Mouse (Mus musculus) 3134 (cell line): Measurements from ENCODE around the gene Ankrd6.

Source experiments
- DNase-seq: peaks from one replicate; pipeline ENCODE4 v3.0.0-alpha.2; 2011; ENCODE audit warnings: low spot score; ENCODE audit not compliant: insufficient read length; ENCODE audit errors: extremely low read depth

Ankrd6 gene

DNA sequence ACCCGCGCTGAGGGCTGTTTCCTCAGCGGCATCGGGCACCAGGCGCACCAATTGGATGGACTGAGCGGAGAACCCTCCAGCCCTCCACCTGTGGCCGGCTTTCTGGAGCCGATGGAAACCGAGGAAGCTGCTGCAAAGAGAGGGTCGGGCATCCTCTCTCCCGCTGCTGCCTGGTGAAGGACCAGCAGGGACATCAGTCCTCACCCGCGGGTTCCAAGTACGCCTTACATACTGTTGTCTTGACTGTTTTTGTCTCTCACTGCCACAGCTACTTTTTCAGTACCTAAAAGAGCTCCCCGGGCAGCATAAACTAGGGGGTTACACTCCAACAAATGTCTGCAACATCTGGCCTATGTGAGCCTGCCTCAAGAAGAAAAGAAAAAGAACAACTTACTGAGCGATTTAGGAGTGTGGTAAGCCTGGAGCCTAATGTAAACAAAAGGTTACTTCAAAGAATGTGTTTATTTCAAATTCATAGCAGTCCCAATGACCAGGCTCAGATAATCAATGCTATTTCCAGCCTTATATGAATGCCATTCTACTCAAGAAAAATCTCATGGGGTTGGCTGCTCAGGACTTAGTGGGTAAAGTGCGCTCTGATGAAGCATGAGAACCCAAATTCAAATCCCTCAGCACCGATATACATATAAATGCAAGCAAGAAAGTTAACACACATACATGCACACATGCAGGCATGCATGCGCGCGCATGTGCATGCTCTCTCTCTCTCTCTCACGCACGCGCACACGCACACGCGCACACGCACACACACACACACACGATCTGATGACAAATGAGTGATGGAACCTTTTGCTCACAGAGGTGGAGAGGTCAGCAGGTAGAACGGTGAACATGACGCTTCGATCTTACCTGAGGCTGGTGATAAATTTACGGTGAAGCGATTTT, 647 bp upstream of the Ankrd6 start:
- DNase-seq: no peak

DNA sequence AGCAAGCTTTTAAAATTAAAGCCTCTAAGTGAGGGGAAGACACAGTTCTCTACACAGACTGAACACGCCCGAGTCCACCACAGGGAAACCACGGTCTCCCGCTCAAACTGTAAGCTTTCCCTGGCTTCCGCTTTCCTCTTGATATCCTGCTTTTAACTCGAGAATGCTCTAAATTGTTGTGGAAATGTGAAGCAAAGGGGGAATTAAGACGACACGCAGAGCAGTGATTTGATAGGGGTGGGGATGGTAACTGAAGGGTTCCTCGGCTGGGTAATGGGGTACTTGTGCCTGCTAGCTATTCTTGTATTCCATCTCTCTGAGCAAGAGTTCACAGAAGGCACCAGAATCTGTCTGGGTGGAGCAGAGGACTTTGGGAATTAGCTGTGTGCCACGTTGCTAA, 1.9 kb downstream of the Ankrd6 start:
- DNase-seq: no peak

DNA sequence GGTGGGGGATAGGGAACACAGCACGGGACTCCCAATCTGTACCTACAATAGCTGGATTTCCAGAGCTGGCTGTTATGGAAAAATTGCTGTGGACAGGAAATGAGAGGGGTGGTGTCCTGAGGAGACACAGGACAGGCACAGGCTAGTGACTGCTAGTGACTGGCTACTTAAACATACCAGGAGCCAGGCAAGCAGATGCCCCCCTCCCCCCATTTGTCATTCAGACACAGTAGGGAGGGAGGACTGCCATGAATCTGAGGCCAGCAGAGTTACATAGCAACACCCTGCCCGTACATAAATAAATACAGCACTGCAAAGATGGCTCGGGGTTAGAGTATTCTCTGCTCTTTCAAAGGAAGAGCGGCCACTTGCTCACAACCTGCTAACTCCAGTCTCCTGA, 3.0 kb downstream of the Ankrd6 start:
- DNase-seq: peak; percentile 26

DNA sequence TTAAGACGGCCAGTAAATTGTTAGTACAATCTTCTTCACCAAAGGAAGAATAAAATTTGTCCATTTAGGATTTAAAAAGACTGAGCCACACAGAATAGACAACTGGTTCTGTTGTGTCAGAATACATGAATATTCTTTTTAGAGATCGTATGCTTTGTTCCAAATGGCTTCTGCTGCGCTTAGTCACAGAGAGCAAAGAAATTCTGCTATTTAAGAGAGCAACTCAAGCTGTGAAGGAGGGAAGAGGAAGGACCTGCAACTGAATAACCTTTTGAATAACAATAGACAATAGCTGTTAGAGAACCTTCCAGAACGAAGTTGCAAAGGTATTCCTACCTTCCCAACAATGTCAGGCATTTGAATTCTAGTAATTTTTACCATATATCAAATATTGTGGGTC, 9.7 kb downstream of the Ankrd6 start:
- no peak for DNase-seq

DNA sequence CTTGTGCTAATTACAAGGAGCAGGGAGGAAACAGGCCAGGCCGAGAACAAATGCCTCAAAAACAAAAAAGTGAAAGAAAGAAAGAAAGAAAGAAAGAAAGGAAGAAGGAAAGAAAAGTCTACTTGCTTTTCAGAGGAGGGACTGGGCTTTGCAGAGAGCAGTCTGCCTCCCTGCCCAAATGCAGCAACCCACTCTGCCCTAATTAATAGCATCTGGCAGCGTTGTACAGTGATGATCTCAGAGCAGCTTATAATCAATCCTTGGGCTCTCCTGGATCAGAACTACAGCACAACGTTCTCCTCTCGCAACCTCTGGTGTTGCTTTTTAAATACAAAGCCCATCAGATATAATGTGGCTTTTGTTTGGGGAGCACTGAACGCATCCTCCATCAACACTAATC, 10.7 kb downstream of the Ankrd6 start:
- no peak for DNase-seq

DNA sequence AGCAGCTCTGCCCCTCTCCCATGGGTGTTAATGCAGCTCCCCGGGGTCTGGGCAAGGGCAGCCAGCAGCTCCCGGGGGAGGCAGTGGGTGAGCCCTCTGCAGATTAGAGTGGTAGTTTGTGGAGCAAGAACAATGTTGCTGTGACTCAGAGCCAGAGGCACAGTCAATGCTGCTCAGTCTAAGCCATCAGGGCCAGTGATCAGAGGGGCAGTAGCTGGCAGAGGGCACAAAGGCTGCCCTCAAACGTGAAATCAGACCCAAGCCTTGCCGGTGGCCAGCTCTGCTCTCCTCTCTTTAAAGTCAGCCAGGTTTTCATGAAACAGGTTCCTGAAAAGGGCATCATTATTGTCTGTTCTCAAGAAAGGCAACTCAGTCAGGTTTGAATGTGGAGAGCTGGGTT, 11.1 kb downstream of the Ankrd6 start:
- no peak for DNase-seq

DNA sequence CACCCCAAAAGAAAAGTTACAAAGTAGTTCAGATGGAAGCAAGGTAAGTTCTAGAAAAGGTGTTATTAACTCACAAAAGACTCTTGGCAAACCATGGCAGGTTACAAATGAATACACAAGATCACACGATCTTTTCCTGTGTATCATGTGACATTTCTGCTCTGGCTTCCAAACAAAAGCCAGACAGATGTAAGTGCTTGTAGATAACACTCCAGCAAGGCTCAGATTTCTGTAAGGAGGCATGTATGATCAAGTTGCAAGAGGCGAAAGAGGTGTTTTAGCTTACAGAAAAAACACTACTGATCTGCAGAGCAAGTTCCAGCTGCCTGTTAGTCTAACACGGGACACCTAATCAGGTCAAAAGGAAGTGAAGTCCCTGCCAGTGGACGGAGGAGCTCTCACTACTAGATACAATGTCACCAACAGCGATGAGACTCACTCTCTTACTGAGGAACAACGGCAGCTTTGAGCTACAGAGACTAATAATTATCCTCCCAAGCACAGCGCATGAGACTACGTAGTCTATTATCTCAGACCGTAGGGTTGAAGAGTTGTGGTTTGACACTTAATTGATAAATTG, 13.8 kb downstream of the Ankrd6 start:
- DNase-seq: no peak

DNA sequence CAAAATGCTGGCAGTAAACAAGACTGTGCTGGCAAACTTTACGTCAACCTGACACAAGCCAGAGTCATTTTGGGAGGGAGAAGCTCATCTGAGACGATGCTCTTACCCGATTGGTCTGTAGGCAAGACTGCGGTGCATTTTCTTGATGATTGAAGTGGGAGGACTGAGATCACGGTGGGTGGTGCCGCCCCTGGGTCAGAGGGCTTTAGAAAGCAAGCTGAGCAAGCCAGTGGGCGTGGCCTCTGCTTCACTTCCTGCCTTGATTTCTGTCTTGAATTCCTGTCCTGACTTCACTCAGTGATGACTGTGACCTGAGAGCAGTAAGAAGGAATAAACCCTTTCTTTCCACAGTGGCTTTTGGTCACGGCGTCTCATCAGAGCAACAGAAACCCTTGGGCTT, 18.6 kb downstream of the Ankrd6 start:
- no peak for DNase-seq

DNA sequence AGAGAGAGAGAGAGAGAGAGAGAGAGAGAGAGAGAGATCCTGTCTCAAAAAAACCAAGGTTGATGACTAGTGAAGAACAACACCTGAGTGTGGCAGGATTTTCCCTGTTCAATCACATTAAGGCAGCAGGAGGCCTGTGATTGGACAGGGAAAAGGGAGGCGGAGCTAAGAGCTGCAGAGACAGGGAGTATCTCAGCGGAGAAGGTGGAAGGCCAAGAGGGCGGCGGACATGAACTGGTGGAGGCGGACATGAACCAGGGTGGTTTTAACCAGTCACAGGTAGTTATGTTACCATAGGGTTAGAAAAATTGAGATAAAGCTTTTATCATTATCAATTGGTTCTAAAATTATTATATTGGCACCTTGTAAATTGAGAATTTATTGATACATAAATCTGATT, 20.9 kb downstream of the Ankrd6 start:
- DNase-seq: no peak

DNA sequence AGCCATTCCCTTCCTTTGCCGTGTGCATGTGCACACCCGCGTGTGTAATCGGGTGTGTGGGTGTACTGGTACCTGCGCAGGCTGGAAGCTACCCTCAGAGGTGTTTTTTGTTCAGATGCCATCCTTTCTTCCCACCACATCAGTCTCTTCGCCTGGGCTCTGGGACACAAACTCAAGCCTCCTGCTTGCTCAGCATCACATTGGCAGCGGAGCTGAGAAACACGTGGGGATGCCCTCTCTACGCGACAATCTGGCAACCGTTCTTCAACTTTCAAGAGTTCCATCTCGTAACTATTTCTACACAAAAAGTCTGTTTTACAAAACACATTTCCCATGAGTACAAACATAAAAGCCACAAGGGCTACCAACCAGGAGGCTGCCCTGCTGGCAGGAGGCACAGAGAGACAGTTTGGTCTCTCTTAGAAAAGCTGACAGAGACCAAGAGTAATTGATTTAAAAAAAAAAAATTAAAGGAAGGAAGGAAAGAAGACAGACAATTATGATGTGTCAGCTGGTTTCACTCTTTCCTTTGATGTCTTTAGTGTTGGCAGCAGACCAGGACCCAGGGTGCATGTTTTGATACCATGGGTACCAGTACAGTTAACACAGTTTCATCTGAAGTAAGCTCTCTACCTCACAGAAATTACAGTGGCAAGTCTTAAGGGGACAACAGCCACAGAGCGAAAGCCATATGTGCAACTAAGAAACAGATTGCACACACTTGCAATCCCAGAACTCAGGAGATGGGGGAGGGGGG, 21.8 kb downstream of the Ankrd6 start:
- DNase-seq: no peak

DNA sequence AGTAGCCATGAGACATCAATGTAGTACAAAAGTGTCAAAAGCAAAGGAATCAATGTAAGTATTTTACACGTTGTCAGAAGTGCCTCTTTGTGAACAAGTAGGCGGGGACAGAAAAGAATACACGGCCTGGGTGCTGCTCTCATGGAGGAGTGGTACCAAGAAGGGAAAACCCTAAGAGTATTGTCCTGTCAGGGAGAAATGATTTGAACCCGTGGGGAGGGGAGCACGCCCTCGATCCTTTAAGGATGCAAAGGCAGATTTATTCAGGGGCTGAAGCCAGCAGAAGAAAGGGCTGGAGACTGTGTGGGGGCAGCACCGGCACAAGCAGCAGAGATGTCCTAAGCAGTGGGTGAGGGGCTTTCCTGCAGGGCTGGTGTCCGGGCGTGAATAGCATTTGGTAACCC, 26.7 kb downstream of the Ankrd6 start:
- DNase-seq: no peak

DNA sequence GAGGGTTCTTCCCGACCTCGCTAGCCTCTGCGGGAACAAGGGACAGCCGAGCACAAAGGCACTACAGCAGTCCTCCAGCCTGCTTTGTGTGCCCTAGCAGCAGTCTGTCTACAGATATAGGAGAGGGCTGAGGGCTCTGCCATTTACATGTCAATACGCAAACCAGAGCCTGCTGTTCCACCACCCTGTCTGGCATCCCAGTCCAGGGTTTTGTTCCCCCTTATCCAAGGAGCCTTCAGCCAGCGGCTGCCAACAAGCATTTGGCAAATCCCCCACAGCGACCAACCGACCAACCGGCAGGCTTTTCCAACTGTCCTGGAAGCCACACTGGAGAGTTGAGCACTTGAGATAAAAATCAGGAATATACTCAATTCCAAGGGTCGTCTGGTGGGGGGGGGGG, 27.2 kb downstream of the Ankrd6 start:
- DNase-seq: no peak

DNA sequence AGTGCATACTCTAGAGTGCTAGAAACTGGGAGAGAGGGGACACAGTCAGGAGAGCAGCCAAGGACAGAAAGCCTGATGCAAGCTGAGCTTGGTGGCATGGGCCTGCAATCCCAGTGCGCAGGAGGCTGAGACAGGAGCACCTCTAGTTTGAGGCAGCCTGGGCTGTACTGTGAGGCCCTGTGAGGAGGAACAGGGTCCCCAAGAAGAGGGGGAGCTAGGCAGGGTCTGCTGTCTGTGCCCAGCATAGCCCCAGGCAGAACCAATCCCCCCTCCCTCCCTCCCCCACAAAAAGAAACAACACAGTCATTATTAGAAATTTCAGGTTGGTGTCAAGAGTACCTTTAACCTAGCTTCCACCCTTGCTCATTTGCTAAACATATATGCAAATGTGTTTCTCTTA, 27.8 kb downstream of the Ankrd6 start:
- no peak for DNase-seq

DNA sequence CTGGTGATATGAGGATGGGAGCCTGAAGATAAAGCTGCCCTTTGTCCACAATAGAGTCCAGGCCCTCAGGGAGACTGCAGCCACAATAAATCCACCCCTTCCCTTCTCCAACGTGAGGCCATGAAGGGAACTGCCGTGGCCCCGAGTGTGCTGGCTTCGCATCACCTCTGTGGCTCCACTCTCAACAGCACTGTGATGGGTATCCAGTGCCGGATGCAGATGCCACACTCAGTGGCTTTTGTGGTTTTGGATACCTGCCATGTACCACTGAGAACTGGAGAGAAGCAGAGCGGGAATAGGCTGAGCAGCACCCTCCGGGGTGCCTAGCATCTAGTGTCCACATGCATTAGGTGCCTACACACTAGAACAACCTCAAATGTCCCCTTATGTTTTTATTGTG, 29.8 kb downstream of the Ankrd6 start:
- peak; percentile 39 for DNase-seq

DNA sequence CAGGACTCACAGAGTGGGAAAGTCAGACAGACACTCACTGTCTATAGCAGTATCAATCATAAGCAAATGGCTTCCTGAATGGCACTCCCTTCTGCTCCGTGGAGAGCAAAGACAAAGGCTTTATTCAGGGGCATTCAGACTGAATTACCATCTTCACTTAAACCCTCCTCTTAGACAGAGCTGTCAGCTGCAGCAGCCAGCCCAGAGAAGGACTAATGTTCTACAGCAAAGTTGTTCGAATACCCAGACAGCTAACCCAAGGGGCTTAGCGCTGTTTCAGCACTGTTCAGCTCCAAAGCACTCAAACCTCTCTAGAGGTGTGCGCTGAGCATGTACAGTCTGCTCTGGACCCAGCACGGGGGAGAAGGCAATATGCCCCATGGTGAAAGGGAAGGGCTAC, 32.1 kb downstream of the Ankrd6 start:
- DNase-seq: no peak

DNA sequence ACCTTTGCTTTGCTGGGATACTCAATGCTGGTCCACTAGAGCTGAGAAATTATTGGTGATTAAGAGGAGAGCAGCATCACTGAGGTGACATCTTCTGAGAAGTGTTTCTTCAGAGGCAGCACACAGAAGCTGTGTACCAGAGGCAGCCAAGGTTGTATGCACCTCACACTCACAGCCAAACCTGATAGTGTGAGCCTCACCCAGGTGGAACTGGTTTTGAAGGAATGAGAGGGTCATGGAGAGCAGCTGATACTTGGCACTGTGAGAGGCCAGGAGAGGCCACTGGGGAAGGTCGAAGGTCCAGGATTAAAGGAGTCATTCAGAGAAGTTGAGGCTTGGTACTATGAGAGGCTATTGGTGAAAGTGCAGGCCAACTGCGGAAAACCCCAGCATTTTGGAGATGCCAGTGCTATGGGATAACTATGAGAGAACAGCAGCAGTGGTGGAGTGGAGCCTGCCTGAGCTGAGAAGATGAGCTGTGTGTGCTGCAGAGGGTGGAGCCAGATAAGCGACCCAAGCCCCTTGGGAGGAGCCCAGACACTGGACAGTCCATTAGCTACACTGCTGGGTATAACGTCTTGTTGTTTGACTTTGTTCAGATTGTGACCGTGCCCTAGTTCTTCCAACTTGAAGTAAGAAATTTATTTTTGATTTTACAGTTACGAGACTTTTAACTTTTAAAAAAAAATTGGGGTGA, 33.8 kb downstream of the Ankrd6 start:
- DNase-seq: no peak

DNA sequence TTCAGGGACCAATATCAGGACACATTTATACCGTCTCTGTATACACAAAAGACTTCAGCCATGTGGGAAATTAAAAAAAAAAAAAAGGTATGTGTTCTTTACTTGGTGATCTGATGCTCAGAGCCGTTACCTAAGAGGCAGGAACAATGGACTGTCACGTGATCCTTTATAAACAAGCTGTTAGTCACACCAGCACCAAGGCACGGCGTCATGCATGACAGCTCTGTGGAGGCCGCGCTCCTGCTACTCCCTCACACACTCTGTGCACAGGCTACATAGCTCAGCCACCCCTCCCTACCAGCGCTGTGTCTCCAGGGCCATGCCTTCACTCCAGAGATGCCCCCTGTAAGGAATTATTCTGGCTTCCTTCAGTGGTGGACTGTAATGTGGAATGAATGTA, 34.7 kb downstream of the Ankrd6 start:
- DNase-seq: peak; percentile 41

DNA sequence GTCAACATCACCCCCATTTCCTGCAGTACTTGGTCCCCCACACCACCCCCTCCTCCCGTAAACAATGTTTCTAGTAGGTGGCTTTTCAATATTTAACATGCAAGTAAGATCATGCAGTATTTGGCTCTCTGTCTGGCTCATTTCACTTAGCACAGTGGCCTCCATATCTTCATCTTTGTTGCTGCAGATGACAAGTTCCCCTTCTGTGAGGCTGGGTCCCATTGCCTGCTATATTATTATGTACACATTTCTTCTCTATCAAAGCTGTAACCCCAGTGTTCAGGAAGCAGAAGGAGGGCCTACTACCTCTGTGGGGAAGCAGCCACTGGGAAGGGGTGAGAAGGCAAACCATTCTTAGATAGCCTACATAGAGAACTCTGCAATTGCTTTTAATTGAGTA, 40.6 kb downstream of the Ankrd6 start:
- no peak for DNase-seq

DNA sequence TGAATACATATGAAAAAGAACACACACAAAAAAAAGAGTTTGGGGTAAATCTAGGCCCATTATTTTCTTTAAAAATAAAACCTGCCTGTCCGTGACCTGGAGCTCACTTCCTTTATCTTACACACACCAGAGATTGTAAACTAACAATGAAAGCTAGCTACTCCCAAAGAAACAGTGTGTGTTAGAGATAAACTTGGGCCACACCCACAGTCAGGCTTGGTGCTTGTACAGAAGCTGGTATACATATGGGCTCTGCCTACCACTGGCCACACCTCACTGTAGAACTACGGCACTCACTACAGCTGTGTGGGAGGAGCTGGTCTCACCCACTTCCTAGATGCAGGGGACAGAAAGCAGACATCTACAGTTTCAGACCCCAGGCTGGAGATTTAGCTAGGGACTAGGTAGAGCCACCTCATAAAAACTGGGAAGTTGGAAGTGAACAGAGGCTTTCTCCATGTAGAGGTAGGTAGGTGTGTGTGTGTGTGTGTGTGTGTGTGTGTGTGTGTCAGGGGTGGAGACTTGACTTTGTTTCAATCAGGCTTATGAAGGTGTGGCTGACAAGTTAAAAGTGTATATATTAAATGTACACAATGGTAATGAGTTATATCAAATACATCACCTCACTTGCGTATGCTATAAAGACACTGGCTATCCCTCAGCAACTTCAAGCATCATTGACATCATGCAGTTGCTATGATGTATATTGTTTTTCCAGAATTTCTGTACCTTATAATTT, 41.2 kb downstream of the Ankrd6 start:
- no peak for DNase-seq

DNA sequence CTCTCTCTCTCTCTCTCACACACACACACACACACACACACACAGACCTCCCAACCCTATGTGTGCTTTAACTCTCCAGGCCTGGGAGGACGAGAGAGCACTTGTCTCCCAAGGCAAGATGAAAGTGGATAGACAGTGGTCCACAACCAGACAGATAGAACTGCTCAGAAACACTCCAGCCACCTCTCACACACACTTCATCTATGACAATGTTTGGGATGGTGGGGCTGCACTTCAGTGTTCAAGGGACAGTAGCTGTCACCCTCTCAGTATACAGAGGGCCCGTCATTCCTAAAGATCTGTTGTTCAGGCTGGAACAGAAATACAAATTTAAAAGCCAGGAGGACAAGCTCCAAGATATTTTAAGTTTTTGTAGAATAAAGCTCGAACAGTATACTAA, 43.0 kb downstream of the Ankrd6 start:
- DNase-seq: no peak
